Mouse (Mus musculus): Measurements from ENCODE around the gene Akap12.

Gene Akap12

DNA sequence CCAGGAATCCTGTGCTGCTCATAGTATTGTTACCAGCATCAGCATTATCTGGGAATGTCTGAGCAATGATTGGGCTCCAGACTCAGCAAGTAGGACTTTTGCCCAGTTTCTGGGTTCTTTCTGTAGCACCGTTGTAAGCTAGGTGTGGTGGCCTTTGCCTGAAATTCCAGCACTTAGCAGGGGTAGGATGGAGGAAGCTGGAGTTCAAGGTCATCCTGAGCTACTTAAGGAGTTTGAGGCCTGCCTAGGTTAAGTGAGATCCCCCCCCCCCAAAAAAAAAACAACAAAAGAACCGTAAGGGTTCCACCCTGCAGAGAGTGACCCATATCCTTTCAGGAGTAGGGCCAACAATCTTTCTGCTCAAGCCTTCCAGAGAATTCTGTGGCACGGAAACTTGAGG is 98.4 kb downstream of the Akap12 start:
- no peak for DNase-seq

DNA sequence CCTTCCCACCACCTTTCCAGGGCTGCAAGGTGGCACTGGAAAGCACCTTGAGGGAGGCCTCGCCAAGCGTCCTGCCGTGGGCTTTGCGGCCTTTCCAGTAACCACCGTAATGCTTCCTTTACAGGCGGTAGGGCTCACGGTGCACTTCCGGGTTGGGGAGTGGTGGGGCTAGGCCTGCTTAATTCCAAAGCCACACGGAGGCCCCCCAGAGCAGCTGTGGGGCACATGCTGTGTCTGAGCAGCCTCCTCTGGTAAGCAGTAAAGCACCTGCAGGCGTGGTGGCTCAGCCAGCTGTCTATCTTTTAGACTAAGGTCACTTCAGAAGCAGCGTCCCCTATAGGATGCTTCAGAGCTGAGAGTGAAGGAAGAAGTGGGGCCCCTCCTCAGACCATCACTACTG is 103.9 kb downstream of the Akap12 start:
- no peak for DNase-seq

DNA sequence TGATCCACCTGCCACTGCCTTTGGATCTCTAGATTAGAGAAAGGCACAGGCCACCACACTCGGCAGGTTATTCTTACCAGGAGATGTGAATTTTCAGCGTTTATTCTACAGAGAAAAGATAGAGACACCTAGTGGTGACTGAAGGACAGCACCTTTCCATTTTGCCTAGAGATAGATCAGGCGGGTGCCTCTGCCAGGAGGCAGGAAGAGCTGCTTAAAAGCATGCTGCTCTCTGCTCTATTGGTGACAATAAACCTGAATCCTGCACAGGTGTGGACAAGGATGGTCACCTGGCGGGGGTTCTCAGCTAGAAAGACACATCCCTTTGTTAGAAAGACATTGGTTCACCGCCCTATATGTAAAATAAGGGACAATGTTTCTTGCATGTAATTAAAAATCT is 105.8 kb downstream of the Akap12 start:
- peak; percentile 53 for DNase-seq

DNA sequence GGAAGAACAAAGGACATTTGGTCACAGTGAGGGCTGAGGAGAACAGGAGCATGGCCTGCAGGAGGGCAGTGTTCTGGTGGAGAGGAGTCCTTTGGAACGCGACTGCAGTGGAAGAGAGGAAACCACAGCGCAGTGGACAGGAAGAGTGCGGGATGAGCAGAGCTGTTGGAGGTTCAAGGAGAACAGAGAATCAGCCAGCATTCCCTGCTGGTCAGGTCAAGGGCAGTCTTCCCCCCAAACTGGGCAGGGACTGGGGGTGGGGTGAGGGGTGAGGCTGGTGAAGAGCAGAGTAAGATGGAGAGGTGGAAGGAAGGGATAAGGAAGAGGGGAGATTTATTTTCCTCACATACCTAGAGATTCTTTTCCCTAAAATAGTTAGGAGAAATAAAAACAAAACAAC is 107.4 kb downstream of the Akap12 start:
- no peak for DNase-seq

DNA sequence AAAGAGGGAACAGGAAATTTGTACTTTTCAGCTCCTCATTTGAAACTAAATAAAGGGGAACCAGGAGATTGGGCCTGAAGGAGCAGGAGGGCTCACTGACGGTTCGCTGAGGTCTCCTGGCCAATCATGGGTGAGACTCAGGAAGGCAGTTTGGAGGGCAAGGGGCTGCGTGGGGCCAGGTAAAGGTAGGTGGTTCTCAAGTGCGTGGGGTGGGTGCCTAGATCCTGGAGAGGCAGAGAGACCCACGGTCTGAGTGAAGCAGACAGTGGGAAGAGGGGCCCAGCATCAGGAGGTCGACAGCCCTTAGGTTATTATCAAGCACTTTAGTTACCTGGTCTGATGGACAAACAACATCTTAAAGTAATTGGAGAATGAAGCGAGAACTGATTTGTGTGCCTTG is 108.1 kb downstream of the Akap12 start:
- DNase-seq: no peak

DNA sequence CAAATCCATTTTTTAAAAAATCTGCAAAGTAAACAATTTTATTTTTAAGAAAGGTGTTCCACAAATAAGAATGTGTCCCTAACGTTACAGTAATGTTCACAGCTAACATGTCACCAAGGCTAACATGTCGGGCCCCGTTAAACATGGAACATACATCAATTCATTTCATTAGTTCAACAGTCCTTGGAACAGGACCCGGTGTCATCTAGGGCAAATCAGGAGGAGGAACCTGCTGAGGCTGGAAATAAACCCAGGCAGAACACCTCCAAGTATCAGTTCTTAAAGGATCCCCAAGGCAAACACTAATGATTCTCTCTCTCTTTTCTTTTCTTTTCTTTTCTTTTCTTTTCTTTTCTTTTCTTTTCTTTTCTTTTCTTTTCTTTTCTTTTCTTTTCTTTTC is 108.6 kb downstream of the Akap12 start:
- no peak for DNase-seq

DNA sequence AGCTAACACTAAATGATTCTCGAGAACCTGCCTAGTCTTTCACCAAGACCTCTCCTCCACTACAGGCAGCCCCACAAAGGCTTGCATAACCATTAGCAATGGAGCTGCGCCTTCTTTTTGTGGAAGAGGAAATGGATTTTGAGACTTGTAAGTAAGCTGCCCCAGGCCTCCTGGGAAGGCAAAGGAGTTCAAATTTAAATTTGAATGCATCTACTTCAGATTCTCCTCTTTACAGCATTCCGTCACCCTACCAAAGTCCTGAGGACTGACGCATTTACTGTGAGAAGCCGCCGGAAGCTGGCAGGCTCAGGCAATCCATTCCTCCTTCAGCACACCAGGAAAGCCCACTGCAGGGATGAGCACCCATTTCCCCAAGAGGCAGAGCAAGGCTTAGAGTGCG is 109.1 kb downstream of the Akap12 start:
- DNase-seq: no peak

DNA sequence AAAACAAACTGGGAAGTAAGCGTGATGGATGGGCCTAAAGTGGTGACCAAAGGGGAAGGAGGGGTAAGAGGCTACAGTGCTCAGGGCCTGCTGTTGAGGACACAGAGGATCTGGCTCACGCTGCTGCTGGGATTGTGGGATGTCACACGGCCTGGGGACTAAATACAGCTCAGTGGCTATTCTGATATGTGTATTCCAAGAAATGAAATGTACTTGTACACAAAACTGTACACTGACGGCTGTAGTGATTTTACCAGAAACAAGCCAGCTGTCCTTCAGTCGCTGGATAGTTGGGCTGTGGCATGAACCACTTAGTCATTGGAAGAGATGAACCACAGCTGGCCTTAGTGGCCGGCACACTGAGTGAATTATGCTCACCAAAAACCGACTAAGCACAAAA is 110.3 kb downstream of the Akap12 start:
- peak; percentile 33 for DNase-seq

DNA sequence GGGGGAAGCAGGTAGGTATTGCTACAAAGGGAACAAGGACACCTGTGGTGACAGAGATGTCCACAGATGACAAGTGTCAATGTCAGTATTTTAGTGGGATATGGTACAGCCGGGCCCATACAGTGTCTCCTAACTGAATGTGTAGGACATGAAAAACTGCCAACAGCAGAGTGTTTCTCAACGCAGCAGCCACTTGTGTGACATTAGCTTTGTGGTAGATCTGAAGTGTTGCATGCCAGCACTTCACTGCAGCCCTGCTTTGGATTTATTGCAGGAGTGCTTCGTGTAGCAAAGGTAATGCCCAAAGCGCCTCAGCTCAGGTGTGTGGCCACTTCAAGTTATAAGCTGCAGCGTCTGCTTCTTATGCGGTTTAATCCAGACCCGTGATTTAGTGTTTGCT is 110.8 kb downstream of the Akap12 start:
- DNase-seq: peak; percentile 9

DNA sequence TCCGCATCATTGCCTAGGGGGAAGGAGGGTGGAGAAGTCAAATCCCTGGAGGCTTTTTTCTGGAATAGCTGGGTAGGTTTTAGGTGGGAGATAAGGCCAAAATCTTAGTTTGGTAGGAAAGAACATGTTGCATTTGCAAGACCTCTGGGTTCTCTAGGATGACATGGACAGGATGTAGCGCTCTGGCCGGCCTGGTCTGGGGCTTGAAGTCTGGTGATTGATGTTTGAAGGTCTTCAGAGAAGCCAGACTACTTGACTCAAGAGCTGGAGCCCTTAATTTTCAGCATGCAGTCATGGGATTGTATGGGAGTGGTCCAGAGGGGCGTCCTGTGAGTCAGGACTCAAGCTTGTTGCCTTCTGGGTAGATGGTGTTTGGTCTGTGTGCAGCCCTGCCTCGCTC is 114.6 kb downstream of the Akap12 start:
- DNase-seq: no peak

DNA sequence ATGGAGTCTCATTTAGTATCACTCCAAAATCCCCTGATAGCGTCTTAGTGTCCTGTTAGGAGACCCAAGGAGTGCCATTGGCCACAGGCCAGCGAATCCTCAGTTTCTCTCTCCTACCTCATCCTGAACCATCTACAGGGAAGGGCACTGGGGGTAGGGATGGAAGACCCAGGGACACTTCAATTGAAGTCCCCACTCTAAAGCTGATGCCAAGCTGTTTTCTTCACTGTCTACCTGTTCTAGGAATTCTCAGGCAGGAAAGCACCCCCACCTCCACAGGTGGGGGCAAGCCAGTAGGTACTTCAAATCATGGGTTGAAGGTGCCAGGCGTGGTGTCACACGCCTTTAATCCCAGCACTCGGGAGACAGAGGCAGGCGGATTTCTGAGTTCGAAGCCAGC is 118.1 kb downstream of the Akap12 start:
- DNase-seq: no peak

DNA sequence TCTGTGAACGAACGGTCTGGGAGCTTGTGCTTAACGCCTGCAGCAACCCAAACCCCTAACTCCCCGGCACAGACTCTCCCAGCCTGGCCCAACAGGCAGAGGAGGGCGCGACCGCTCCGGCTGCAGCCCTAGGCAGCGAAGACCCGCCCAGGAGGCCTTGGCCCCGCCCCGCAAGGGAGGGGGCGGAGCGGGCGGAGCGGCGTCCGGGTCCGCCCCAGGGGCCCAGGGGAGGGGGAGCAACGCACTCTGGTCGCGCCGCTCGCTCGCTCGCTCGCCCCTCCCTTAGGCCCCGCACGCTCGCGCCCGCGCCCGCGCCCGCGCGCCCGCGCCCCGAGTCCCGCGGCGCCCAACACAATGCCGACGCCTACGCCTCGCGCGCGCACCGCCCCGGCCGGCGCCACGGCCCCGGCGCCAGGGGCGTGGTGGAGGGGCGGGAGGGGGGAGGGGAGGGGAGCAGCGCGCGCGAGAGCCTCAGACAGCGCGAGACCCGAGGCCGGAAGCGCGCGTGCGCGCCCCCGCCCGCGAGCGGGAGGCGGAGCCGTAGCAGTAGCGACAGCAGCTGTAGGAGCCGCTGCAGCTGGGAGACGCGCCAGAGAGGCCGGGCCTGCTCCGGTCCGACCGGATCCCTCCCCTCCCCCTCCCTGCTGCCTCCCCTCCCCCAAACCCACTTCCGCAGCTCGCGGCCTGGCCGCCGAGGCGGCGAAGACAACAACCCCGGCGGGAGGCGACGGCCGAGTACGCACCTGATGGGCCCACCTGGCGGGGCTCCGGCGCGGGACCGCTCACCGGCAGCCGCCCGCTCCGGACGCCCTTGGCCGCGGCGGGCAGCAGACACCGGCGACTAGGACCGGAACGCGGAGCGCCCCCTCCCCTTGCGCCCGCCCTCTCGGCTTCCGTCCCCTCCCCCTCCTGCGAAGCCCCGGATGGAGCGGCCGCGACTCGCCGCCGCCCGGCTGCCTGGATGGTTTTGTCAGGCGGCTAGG is 120.7 kb downstream of the Akap12 start:
- peak; percentile 96 for DNase-seq

DNA sequence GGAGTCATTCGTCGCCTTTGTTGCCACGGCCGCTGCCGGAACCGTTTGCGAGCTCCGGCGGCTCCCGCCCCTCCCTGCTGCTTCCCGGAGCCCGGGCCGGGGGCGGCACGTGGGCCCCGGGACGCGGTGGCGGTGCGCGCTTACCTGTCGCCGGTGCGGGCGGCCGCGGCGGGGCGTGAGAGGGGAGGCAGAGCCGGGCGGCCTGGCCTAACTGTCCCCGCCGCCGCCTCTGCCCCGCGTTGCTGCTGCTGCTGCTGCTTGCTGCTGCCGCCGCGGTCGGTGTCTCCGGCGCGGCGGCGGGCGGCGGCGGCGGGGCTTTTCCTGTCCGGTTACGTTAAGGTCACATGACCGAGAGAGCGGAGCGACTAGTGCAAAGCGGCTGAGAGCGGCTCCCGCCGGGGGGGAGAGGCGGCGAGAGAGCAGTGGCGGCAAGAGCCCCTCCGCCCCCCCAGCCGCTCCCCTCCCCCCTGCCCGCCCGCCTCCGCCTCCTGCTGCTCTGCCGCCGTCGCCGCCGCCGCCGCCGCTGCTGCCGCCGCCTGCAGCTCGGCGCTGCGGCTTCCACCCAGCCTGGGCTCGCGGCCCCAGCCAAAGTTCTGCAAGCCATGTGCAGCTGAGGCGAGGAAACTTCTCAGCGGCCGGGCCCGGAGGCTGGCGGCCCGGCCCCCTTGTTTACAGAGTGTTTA is 121.7 kb downstream of the Akap12 start, which contains the start of gene Zbtb2:
Gene Zbtb2, minus strand, starts transcription at position 408 of the 683 bp plus-strand sequence.
- peak; percentile 72 for DNase-seq

DNA sequence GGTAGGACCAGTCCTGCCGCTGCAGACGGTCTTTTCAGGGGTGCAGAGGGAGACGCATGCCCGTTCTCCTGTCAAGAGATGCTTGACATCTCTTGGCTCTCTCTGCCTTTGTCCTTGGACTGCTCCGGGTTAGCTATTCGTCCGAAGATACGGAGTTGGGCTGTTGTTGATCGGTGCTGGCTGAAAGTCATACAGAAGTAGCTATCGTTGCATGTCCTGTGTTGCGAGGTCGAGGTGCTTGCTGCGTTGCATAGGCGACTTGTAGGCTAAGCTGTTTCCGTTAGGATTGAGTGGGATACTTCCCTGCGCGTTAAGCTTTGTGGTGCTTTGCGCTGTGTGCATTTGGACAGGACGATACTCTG is 122.2 kb downstream of the Akap12 start:
- DNase-seq: peak; percentile 23

DNA sequence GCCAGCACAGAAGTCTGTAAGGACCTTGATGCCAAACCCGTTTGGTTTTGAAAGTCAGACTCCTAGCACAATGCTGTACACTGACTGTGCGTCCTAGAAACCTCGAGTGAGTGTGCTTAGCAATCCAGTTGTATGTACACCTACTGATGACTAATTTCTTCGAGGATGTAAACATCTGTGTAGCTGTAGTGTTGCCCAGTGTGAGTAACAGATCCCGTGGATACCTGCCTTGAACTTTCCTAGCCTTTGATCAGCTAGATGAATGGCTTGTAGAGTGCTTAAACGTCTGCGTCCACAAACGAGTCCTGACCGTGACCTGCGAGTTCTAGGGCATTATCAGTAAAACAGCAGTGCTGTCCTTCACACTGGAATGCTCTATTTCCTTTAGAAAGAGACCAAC is 122.9 kb downstream of the Akap12 start:
- peak; percentile 21 for DNase-seq

DNA sequence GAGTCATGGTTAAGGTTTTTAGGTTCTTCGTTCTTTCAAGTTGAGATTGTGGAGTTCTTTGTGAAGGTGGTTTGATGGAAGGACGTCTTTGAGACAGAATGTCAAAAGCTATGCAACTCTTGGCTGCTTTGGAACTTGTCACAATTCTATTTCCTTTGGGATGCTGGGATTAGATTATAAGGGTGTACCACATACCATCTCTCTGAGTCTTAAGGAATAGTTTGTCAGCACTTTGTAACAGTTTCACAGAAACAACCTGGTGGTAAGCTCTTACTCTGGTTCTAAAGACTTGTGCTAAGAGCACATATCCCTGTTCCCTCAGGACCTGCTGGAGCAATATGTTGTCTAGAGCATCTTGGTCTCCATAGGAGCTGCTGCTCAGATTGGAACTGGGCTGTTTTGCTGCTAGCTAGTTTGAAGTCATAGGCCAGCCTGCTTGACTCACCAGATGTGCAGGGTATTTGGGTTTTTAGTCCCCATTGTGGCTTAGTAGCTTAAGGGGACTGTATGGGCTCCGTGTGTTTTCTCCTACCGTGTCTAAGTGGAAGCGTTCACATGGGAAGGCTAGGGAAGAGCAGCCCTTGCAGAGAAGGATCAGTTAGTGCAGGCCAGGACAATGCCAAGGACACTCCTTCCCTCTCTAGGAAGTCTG is 123.4 kb downstream of the Akap12 start:
- DNase-seq: no peak

DNA sequence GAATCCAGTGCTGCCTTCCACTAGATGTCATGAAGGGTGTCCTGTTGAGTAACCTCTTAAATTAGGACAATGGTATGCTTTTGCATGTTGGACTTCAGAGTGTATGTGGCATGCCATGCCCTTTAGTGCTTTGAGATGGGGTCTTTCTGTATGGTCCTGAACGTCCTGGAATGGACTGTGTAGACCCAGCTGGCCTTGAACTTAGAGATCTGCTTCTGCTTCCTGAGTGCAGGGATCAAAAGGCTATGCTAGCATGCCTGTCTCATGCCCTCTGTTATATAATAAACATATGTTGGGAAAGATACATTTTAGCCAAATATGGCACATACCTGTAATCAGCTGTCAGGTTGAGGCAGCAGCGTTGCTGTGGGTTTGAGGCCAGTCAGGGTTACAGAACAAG is 124.4 kb downstream of the Akap12 start:
- DNase-seq: no peak

DNA sequence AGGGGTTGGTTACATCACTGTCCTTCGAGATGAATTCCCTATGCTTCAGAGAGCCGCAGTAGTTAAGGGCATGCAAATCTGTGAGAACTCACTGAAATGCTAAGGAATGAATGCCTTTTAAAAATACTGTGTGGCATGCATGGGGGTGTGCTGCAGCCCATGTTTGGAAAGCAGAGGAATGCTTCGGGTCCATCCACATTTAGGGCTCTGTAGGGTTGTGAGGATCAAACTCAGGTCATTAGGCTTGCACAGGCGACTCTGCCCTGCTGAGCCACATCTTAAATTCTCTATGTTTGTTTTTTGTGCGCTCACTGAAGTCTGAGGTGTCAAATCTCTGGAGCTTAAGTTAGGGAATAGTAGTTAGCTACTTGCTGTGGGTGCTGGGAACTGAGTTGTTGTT is 124.9 kb downstream of the Akap12 start:
- no peak for DNase-seq

DNA sequence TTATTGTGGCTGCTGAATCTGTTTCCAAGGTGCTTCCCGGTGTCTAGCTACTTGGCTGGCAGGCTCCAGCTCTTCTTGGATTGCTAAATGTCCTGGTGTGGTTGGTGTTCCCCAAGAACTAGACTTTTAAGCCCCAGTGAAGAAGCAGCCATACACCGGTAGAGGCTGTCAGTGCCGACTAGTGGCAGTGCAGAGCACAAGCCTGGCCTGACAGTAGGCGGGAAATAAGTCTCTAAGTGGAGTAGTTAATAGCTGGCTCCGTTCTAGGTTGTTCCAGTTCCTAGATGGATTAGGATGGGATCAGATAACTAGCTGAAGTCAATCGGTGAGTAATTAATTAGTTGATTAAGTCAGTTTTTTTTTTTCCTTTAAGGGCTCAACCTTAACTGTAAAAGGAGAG is 125.7 kb downstream of the Akap12 start:
- DNase-seq: peak; percentile 69

DNA sequence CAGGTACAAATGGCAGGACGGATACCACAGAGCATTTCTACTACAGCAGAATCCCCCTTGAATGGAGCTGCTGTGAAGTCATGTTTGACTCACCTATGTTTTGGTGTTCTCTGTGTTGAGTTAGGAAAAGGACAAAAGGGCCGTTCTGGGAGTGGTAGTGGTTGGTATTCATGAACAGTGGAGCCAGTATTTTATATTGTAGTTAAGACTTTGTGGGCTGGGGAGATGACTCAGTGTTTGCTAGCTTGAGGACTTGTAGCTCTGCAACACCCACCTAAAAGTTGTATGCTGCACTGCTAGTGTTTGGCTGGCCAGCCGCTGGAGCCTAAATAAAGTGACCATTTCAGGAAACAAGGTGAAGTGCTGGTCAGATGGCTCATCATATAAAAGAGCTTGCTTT is 129.1 kb downstream of the Akap12 start:
- no peak for DNase-seq

DNA sequence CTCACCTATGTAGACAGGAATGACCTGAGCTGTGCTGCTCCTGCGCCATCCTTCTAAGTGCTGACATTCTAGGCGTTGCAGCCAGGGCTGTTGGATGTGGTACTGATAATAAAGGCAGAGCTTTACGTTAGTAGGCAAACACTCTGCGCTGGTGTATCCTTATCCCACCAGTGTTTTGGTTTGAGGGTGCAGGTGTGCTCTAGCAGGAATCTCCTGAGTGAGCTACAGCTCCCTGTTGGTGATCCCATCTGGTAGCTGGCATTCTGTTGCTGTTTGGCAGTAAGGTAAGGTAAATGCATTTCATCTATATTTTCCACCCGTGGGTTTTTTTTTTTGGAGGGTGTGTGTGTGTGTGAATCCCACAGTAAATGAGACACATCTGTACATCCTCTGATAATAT is 131.9 kb downstream of the Akap12 start:
- DNase-seq: no peak

DNA sequence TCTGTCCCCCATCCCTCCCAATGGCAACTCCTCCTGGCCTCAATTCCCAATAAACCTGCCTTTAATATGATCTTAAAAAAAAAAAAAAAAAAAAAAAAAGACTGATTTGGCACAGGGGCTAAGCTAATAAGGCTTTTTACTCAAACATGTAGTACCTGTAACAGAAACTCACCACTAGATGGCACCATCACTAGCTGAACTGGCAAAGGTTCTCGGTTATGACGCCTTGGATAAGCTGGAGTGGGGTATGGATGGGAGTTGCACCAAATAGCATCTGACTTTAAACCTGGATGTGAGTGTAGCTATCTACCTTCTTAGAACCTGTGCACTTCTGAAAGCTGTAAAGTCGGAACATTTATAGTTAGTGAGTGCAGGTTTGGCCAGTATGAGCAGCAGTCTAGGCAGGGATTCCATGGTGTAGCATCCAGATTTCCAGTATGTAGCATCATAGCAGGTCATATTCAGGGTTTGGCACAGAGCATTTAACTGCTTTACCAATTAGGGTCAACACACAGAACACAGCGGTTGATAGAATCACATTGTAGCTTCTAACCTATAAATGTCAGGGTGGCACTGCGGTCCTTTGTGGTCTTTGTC is 138.8 kb downstream of the Akap12 start:
- DNase-seq: peak; percentile 81

DNA sequence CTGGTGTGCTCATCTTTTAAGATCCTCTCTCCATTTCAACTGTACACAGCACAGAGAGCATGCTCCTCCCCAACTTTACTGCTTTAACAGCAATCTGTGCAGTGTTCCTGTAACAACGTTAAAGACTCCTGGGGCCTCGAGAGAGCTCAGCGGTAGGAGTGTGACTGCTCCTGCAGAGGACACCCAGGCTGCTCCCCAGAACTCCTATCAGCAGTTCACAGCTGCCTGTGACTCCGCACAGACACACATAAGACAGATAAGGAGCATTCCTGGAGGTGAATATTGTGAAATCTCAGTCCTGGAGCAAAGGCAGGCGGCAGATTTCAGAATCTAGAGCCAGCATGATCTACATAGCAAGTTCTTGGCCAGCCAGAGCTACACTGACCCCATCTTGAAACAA is 139.3 kb downstream of the Akap12 start:
- no peak for DNase-seq
